Mouse (Mus musculus) embryo, embryonic 10.5 days (tissue): ENCODE measurements at regions not wholly inside any gene's neighbourhood (a gene's known extent, or its start where the extent isn't known, plus 50 kb on each side); places are given as distances from the start of the nearest gene placed in this dataset.

Source experiments
- DNase-seq: peaks from one replicate; pipeline ENCODE4 v3.0.0-alpha.2; 2015; ENCODE audit warnings: low spot score

DNA sequence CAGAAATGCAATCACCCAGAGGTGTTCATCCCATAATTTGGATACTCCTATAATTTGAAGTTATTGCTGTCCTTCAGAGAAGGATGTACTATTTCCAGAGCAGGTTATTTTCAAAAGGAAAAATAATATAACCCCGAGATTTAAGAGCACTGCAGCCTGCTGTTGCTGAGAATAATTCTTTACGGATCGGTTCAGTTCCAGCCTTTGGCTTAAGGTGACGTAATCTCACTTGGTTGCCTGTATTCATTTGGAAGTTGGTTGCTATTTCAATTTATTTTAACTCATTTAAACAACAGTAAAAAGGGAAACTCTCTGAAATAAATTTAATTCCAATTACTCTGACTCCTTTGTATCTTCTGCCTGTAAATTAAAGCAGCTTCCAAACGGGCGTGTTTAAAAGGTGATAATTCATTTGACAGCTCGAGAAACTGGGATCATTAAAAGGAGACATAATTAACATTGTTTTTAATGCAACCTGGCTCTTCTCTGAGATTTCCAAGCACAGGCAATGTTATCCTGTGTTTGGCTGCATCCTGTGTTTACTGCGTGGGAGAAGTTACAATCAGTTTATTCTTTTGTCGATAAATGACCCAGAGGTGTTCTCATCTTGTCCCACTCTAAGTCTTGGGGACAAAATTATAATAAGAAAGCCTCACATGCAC, 568.5 kb downstream of the Gm16223 start:
- DNase-seq = no peak

- no peak for DNase-seq
These were observed 576.5 kb upstream of the Cpeb2 start for GRCm38 (mm10) chr5:42656460-42656859.

DNA sequence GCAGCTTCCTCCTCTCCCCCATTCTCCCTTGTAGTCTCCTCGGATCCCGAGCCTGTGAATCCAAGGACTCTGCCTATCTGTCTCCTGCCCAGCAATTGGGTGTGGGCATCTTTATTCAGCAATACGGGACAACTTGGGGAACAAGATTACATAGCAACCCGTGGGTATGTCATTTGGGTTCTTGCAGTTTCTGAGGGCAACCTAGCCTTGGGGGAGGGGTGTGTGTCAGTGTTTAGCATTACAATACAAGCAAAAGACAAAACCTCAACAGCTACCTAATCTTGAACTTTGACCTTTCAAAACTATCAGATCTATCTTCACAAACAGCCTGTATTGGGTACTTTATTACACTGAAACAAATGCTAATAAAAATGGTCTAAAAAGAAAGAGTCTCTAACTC, 573.0 kb upstream of the Cpeb2 start:
- no peak for DNase-seq

- DNase-seq = no peak
These were observed 553.4 kb upstream of the Cpeb2 start for GRCm38 (mm10) chr5:42679617-42680016.

DNA sequence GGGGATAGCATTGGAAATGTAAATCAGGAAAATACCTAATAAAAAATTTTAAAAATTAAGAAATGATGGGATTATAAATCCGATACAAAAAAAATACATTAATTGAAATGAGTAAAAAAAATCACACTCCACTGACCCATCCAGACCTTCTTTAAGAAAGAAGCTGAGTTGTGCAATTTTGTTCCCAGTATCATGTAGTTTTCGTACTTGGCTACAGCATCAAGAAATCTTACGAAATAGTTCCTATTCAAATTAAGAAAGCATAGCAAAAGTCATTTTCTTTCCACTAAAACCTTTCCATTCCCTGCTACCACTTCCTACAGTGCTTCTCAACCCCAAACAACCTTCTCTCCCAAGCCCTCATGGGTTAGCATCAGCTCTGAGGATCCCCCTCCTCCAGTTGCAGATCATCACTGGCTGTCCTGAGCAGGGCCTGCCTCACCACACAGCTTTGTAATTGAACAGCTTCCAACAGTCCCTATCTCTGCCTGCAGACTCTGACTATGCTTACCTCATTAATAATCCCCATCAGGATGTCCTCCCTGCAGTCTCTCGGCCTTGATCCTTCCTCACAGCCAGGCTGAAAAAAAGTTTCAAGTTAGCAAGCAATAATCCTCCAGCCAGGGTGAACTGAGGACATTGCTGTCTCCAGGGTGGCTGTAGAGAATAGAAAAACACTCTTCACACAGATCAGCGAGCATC, 547.5 kb upstream of the Cpeb2 start:
- DNase-seq = no peak

DNA sequence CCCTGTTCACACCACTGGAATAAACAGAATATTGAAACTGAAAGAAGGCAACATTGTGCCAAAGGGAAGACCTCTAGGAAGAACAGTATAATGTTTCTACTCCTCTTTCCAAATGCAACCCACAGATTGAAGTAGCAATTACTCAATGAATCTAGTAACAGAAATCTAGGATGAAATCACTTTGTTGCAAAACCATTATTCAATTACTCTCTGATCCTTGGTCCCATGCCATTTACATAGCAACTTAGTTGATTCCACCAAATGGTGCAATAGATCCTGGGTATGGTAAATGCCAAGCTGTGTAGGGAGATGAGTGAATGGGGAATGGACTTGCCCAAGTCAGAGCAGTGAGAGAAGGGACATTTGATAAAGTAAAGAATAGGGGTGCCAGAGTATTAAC, 545.8 kb upstream of the Cpeb2 start:
- DNase-seq = no peak
